Mouse (Mus musculus): ENCODE measurements around the gene Ttc3.
"Not testable (repeated sequence)": the region's sequence is repeated elsewhere in the genome, so short reads cannot be mapped to it uniquely, and the experiment has no call there.

The Ttc3 gene

GRCm38 (mm10) chr16:94370173-94370914 is at the start of gene Ttc3:
TSS of gene Ttc3 (plus strand) at chr16:94370618.
- peak; percentile 86 to 89 for DNase-seq (ENCODE audit: low spot score in 2 of 2)

GRCm38 (mm10) chr16:94323681-94324080 is 46.7 kb upstream of the Ttc3 start:
- DNase-seq (ENCODE audit: low spot score in 2 of 2) = no peak

GRCm38 (mm10) chr16:94326008-94326407 is 44.4 kb upstream of the Ttc3 start:
- no peak for DNase-seq (ENCODE audit: low spot score in 2 of 2)

GRCm38 (mm10) chr16:94327781-94328711 is 42.4 kb upstream of the Ttc3 start, which contains the start of gene Ripply3:
TSS of gene Ripply3 (plus strand) at chr16:94328420.
- peak; percentile 31 to 42 for DNase-seq (ENCODE audit: low spot score in 2 of 2)

GRCm38 (mm10) chr16:94328881-94329867 is 41.2 kb upstream of the Ttc3 start:
- DNase-seq (ENCODE audit: low spot score in 2 of 2) = no peak

- no peak for DNase-seq (ENCODE audit: low spot score in 2 of 2)
Measured at GRCm38 (mm10) chr16:94330429-94330828, 40.0 kb upstream of the Ttc3 start.

- no peak for DNase-seq (ENCODE audit: low spot score in 2 of 2)
Measured at GRCm38 (mm10) chr16:94331233-94331885, 39.1 kb upstream of the Ttc3 start.

- DNase-seq (ENCODE audit: low spot score in 2 of 2) = peak; percentile 68 to 87
Measured at GRCm38 (mm10) chr16:94331886-94332252, 38.5 kb upstream of the Ttc3 start.

GRCm38 (mm10) chr16:94335656-94336055 is 34.8 kb upstream of the Ttc3 start:
- no peak for DNase-seq (ENCODE audit: low spot score in 2 of 2)

- DNase-seq (ENCODE audit: low spot score in 2 of 2) = not testable (repeated sequence)
Measured at GRCm38 (mm10) chr16:94339164-94340160, 31.0 kb upstream of the Ttc3 start.

GRCm38 (mm10) chr16:94345733-94346132 is 24.7 kb upstream of the Ttc3 start:
- DNase-seq (ENCODE audit: low spot score in 2 of 2) = no peak

- no peak for DNase-seq (ENCODE audit: low spot score in 2 of 2)
Measured at GRCm38 (mm10) chr16:94347080-94347731, 23.2 kb upstream of the Ttc3 start.

- DNase-seq (ENCODE audit: low spot score in 2 of 2) = no peak
Measured at GRCm38 (mm10) chr16:94348779-94349178, 21.6 kb upstream of the Ttc3 start.

- no peak for DNase-seq (ENCODE audit: low spot score in 2 of 2)
Measured at GRCm38 (mm10) chr16:94349588-94350286, 20.7 kb upstream of the Ttc3 start.

GRCm38 (mm10) chr16:94350287-94350677 is 20.1 kb upstream of the Ttc3 start:
- peak in 1 of 2 experiments; percentile 26 for DNase-seq (ENCODE audit: low spot score in 2 of 2)

- DNase-seq (ENCODE audit: low spot score in 2 of 2) = peak in 1 of 2 experiments; percentile 43
Measured at GRCm38 (mm10) chr16:94354450-94354849, 16.0 kb upstream of the Ttc3 start.

- no peak for DNase-seq (ENCODE audit: low spot score in 2 of 2)
Measured at GRCm38 (mm10) chr16:94356046-94356445, 14.4 kb upstream of the Ttc3 start.

- no peak for DNase-seq (ENCODE audit: low spot score in 2 of 2)
Measured at GRCm38 (mm10) chr16:94356776-94357494, 13.5 kb upstream of the Ttc3 start.

All from spleen, postnatal 10 days (tissue).